Mouse (Mus musculus) G1E (cell line): ENCODE measurements around the gene 4930579G24Rik.

ENCODE experiments used
- CTCF ChIP-seq: IDR thresholded peaks from 2 replicates; pipeline ENCODE4 v1.5.1; 2012; ENCODE audit warnings: low read depth, low read length, inconsistent platforms, mixed read lengths
- POLR2AphosphoS5 ChIP-seq: IDR thresholded peaks from 2 replicates; pipeline ENCODE4 v1.6.1; 2012; ENCODE audit warnings: low read depth, low read length, inconsistent platforms; ENCODE audit not compliant: insufficient replicate concordance

DNA sequence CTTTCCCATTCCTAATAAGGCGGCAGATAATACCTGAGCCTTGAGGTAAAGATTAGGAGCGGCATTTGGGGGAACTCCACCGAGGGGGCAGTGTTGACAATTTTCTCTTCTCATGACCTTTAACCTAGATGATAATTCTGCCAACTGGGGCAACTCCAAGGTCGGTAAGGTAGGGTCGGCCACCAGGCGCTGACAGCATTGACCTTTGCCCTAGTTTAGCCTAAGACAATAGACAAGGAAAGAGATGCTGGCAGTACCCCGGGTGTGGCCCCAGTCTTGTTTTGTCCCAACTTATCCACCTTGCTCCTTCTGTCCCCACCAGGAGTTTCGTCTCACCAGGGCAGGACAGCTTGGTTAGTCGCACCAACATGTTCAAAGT lies 708 bp upstream of the 4930579G24Rik start:
- no peak for TF ChIP-seq CTCF
- TF ChIP-seq POLR2AphosphoS5: no peak
